Mouse (Mus musculus) liver, embryonic 13.5 days (tissue): ENCODE results near the gene Ldb2. TPM values are rescaled to one million over a fixed set of nuclear protein-coding genes. Genes with fewer than 3 reads are reported as not detected.

Experiments
- ATAC-seq: fragments of 200-750 bp; cut with Nextera tagmentation; 2 replicates; pipeline ENCODE4 v1.8.0; 2017; ENCODE audit warnings: low read depth, mild to moderate bottlenecking, moderate number of reproducible peaks, moderate library complexity
- DNase-seq: peaks from one replicate; pipeline ENCODE4 v3.0.0; 2022
- H3K27ac ChIP-seq: fragments of 300-500 bp; sonication (generic); 2 replicates; pipeline ENCODE4 v1.5.1; 2015; ENCODE audit warnings: moderate library complexity, mild to moderate bottlenecking, inconsistent platforms
- H3K27me3 ChIP-seq: fragments of 300-500 bp; sonication (generic); 2 replicates; pipeline ENCODE4 v1.6.1; 2015; ENCODE audit warnings: mild to moderate bottlenecking, inconsistent platforms
- H3K36me3 ChIP-seq: fragments of 300-500 bp; sonication (generic); 2 replicates; pipeline ENCODE4 v1.6.1; 2015; ENCODE audit warnings: mild to moderate bottlenecking, inconsistent platforms
- H3K4me1 ChIP-seq: fragments of 300-500 bp; sonication (generic); replicated peaks from 2 replicates; pipeline ENCODE4 v1.6.1; 2015; ENCODE audit warnings: inconsistent platforms
- H3K4me2 ChIP-seq: fragments of 300-500 bp; sonication (generic); 2 replicates; pipeline ENCODE4 v1.6.1; 2015; ENCODE audit warnings: inconsistent platforms, mild to moderate bottlenecking, moderate library complexity
- H3K4me3 ChIP-seq: fragments of 300-500 bp; sonication (generic); replicated peaks from 2 replicates; pipeline ENCODE4 v1.5.1; 2015; ENCODE audit warnings: mild to moderate bottlenecking, inconsistent platforms
- H3K9ac ChIP-seq: fragments of 300-500 bp; sonication (generic); 2 replicates; pipeline ENCODE4 v1.6.1; 2015; ENCODE audit warnings: mild to moderate bottlenecking, inconsistent platforms
- H3K9me3 ChIP-seq: fragments of 300-500 bp; sonication (generic); replicated peaks from 2 replicates; pipeline ENCODE4 v1.6.1; 2016; ENCODE audit warnings: inconsistent platforms
- WGBS: fragments of 180-500 bp; shearing (Covaris S2); methylation state at CpG from one replicate; pipeline ENCODE4 v1.1.7; 2015; ENCODE audit not compliant: insufficient replicate concordance; 5-methylcytosine and 5-hydroxymethylcytosine counted together
- polyA plus RNA-seq: library from polyadenylated mRNA; unstranded; fragments of >200 nt; fragmentation: Nextera tagmentation; extraction: Ambion mirVana; gene quantifications from 2 replicates; pipeline ENCODE4 v1.2.1, GENCODE M21; 2015

Ldb2 gene
- polyA plus RNA-seq, 1 experiment from 2014 or later: 3.9 TPM

GRCm38 (mm10) chr5:44635546-44635945 lies 163.9 kb downstream of the Ldb2 start:
- ATAC-seq: no peak
- Histone ChIP-seq H3K4me1 (no peaks in the 10 kb centered on the region), H3K4me3 (no peak overlapping the region), H3K27me3 (no peaks in the 10 kb centered on the region), H3K4me2 (no peak overlapping the region), H3K9ac (no peak overlapping the region), H3K36me3 (no peaks in the 10 kb centered on the region), H3K9me3 (no peaks in the 10 kb centered on the region), H3K27ac (no peak overlapping the region)
- 72% methylated on average over 6 of the region's 6 CpGs for WGBS
- no peak for DNase-seq

DNA sequence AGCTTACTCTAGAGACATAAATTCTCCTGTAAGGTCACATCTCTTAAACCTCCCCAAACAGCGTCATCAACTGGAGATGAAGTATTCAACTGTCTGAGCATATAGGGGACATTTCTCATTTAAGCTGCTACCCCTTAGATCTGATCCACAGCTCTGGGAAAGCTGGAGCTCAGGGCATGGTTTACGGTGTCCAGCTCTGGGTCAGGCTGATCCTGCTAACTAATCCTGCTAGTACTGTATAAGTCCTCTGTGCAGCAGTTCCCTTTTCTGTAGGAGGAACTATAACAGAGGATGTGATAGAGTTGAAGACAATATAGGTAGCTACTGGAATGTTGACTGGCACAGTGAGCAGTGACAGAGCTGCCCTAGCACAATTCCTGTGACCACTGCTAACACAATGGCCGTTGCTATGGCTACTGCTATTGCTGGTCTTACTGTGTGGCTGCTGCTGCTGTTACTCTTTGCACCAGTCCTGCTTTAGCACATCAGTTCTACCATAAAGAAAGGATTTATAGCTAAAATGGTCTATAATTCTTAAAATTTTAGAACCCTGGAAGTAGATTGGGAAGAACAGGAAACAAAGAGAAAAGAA lies 170.3 kb downstream of the Ldb2 start:
- WGBS: 63% methylated on average over 3 of the region's 3 CpGs
- Histone ChIP-seq H3K27me3 (no peaks in the 10 kb centered on the region), H3K4me2 (no peak overlapping the region), H3K27ac (no peak overlapping the region), H3K9ac (no peak overlapping the region), H3K9me3 (no peaks in the 10 kb centered on the region), H3K4me1 (no peaks in the 10 kb centered on the region), H3K36me3 (no peaks in the 10 kb centered on the region), H3K4me3 (no peak overlapping the region)
- no peak for ATAC-seq
- DNase-seq: no peak

DNA sequence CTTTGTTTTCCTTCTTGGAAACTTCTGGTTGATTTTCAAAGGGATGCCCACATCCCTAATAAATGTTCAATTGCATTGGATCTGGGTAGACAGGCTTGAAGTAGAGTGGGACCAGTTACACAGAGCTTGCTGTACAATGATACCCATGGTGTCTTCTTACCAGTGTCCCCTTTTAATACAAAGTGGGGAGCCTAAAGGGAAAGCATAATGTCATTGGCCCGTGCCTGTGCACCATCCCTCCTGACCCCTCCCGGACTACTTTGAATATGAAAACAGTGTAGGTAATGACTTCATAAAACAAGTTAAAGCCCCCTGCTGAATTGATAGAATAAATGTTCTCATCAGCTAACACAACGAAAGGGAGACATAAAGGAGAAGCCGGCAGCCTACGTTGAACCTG lies 172.0 kb downstream of the Ldb2 start:
- Histone ChIP-seq H3K4me2 (no peak overlapping the region), H3K4me3 (no peak overlapping the region), H3K27me3 (no peaks in the 10 kb centered on the region), H3K36me3 (no peaks in the 10 kb centered on the region), H3K9me3 (no peaks in the 10 kb centered on the region), H3K4me1 (no peaks in the 10 kb centered on the region), H3K27ac (no peak overlapping the region), H3K9ac (no peak overlapping the region)
- 71% methylated on average over 5 of the region's 5 CpGs for WGBS
- ATAC-seq (no peak), DNase-seq (no peak)

- no peak overlapping the region for H3K4me3 ChIP-seq
- ATAC-seq: no peak
- no peak overlapping the region for H3K9ac ChIP-seq
- H3K27ac ChIP-seq: no peak overlapping the region
- no peak overlapping the region for H3K4me2 ChIP-seq
- H3K4me1 ChIP-seq: no peaks in the 10 kb centered on the region
- no peak for DNase-seq
- no peaks in the 10 kb centered on the region for H3K27me3 ChIP-seq
- 59% methylated on average over 2 of the region's 2 CpGs for WGBS
- no peaks in the 10 kb centered on the region for H3K36me3 ChIP-seq
- H3K9me3 ChIP-seq: no peaks in the 10 kb centered on the region
Observed at GRCm38 (mm10) chr5:44626885-44627284, 172.6 kb downstream of the Ldb2 start.

- 58% methylated on average over 2 of the region's 2 CpGs for WGBS
- no peak for DNase-seq
- H3K4me1 ChIP-seq: no peaks in the 10 kb centered on the region
Observed at GRCm38 (mm10) chr5:44626114-44626513, 173.4 kb downstream of the Ldb2 start.

GRCm38 (mm10) chr5:44615677-44616076 lies 183.8 kb downstream of the Ldb2 start:
- Histone ChIP-seq H3K4me2 (no peak overlapping the region), H3K36me3 (no peaks in the 10 kb centered on the region), H3K9me3 (no peaks in the 10 kb centered on the region), H3K27me3 (no peaks in the 10 kb centered on the region), H3K4me1 (no peaks in the 10 kb centered on the region), H3K27ac (no peak overlapping the region), H3K9ac (no peak overlapping the region), H3K4me3 (no peak overlapping the region)
- ATAC-seq (no peak), DNase-seq (no peak)
- 82% methylated on average over 7 of the region's 7 CpGs for WGBS

More at GRCm38 (mm10) chr5:44626114-44626513, 173.4 kb downstream of the Ldb2 start:
- no peaks in the 10 kb centered on the region for H3K27me3 ChIP-seq
- H3K9me3 ChIP-seq: no peaks in the 10 kb centered on the region
- H3K4me3 ChIP-seq: no peak overlapping the region
- H3K4me2 ChIP-seq: no peak overlapping the region
- no peaks in the 10 kb centered on the region for H3K36me3 ChIP-seq
- no peak overlapping the region for H3K9ac ChIP-seq
- ATAC-seq: no peak
- H3K27ac ChIP-seq: no peak overlapping the region

DNA sequence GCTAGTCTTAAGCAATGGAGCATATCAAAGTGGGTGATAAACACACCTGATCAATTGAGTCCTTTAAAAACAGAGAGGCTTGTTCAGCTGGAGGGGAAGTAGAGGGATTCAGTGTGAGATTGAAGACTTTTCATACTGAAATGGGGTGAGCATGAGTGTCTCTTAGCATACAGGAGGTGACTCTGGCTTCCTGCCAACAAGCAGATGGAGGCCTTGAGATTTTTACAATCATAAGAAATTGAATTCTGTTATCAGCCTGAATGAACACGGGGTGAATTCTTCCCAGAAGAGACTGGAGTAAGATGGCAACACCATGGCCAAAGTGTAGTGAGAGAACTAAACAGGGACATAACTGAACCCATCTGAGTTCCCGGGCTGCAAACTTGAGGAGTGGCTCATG lies 190.6 kb downstream of the Ldb2 start:
- no peak for DNase-seq
- WGBS: 48% methylated on average over 2 of the region's 2 CpGs
- Histone ChIP-seq H3K4me2 (no peak overlapping the region), H3K36me3 (no peaks in the 10 kb centered on the region), H3K9me3 (no peaks in the 10 kb centered on the region), H3K27ac (no peak overlapping the region), H3K27me3 (no peaks in the 10 kb centered on the region), H3K9ac (no peak overlapping the region), H3K4me1 (no peaks in the 10 kb centered on the region), H3K4me3 (no peak overlapping the region)
- no peak for ATAC-seq

DNA sequence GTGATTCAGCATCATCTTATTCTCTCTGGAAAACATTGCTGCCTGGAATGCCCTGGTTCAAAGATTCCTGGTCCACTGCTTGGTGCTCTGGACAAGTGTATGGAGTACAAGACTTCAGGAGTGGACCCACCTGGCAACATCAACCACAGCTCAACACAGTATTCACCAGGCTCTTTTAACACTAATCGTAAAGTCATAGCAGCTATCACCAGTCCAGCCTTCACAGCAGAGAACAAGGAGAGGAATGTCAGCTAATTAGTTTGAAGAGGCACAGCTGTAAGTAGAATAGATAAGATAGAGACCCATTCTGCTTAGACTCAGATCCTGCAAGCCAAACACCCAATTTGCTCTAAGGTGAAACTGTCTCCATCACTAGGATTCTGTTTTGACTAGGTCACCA lies 198.1 kb downstream of the Ldb2 start:
- no peak overlapping the region for H3K4me3 ChIP-seq
- no peaks in the 10 kb centered on the region for H3K36me3 ChIP-seq
- H3K27ac ChIP-seq: no peak overlapping the region
- 62% methylated on average over 1 of the region's 1 CpGs for WGBS
- ATAC-seq (no peak), DNase-seq (no peak)
- no peak overlapping the region for H3K4me2 ChIP-seq
- H3K27me3 ChIP-seq: no peaks in the 10 kb centered on the region
- no peaks in the 10 kb centered on the region for H3K4me1 ChIP-seq
- H3K9me3 ChIP-seq: no peaks in the 10 kb centered on the region
- no peak overlapping the region for H3K9ac ChIP-seq

GRCm38 (mm10) chr5:44593522-44594218 lies 205.8 kb downstream of the Ldb2 start:
- Histone ChIP-seq H3K9me3 (no peaks in the 10 kb centered on the region), H3K27ac (no peak overlapping the region), H3K27me3 (no peaks in the 10 kb centered on the region), H3K9ac (no peak overlapping the region), H3K4me3 (no peak overlapping the region), H3K4me2 (no peak overlapping the region), H3K4me1 (no peaks in the 10 kb centered on the region), H3K36me3 (no peaks in the 10 kb centered on the region)
- ATAC-seq (no peak), DNase-seq (no peak)
- 77% methylated on average over 15 of the region's 15 CpGs for WGBS

DNA sequence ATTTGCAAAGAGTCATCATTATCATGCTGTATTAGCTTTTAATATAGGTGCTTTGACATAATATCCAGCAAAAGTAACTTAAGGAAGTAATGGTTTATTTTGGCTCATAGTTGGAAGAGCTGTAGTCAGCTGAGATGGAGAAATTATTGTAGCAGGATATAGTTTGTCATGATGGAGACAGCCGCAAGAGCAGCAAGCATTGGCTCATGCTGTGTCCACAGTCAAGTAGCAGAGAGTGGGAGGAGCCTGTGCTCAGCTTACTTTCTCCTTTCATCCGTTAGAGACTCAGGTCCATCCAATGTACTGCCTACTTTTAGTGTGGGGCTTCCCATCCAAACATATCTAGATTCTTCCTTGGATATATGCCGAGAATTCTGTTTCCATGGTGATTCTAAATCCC lies 208.7 kb downstream of the Ldb2 start:
- Histone ChIP-seq H3K27me3 (no peaks in the 10 kb centered on the region), H3K4me3 (no peak overlapping the region), H3K9ac (no peak overlapping the region), H3K36me3 (no peaks in the 10 kb centered on the region), H3K27ac (no peak overlapping the region), H3K4me2 (no peak overlapping the region), H3K4me1 (no peaks in the 10 kb centered on the region), H3K9me3 (no peaks in the 10 kb centered on the region)
- 62% methylated on average over 3 of the region's 3 CpGs for WGBS
- ATAC-seq (no peak), DNase-seq (no peak)

DNA sequence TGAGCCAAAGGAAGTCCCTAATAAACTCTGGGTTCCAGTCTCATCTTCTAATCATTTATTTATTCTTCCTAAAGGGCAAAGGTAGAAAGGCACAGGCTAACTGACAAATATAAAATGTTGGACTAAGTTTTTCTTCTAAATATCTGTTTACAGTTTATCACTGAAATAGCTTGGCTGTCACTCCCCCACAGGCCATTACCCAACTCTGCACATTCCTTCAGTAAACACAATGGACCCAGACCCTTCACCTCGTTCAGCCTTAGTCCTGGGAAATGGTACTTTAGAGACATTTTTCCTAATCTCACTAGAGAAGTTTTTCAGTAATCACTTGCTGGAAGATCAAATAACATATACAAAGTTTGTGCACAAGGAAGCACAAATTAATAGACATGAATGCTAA lies 210.2 kb downstream of the Ldb2 start:
- Histone ChIP-seq H3K27ac (no peak overlapping the region), H3K9me3 (no peaks in the 10 kb centered on the region), H3K27me3 (no peaks in the 10 kb centered on the region), H3K4me1 (no peaks in the 10 kb centered on the region), H3K9ac (no peak overlapping the region), H3K4me2 (no peak overlapping the region), H3K36me3 (no peaks in the 10 kb centered on the region), H3K4me3 (no peak overlapping the region)
- WGBS: 31% methylated on average over 1 of the region's 1 CpGs
- no peak for DNase-seq
- ATAC-seq: no peak

DNA sequence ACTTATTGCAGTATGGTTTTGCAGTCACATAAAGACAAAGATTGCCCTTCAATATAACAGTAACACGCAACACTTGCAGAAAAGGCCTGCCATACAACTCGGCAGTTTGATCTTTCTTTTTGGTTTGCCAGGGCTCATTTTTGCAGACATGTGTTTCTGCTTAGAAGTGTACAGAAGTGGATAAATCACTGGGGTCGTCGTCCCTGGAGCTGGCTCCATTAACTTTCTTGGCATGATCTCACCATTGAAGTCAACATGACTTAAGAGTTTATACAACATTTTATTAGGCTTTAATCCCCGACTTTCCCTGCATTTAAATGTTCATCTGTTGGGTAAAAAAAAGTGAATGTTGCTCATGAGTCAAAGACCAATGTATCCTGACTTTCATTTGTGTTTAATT lies 212.9 kb downstream of the Ldb2 start:
- DNase-seq (no peak), ATAC-seq (no peak)
- no peaks in the 10 kb centered on the region for H3K4me1 ChIP-seq
- H3K27me3 ChIP-seq: no peaks in the 10 kb centered on the region
- no peak overlapping the region for H3K9ac ChIP-seq
- 54% methylated on average over 5 of the region's 5 CpGs for WGBS
- no peaks in the 10 kb centered on the region for H3K36me3 ChIP-seq
- no peaks in the 10 kb centered on the region for H3K9me3 ChIP-seq
- no peak overlapping the region for H3K4me2 ChIP-seq
- H3K27ac ChIP-seq: no peak overlapping the region
- H3K4me3 ChIP-seq: no peak overlapping the region
